Mouse (Mus musculus) G1E (cell line): ENCODE measurements around the gene Homez. TPM values are rescaled to one million over a fixed set of nuclear protein-coding genes. Genes with fewer than 3 reads are reported as not detected.
A peak's percentile ranks its signal among the peaks of the same experiment; 100 is the strongest.

Experiments used
- ATAC-seq: 2 replicates; pipeline ENCODE4 v1.8.0; 2016; ENCODE audit warnings: mild to moderate bottlenecking; ENCODE audit not compliant: insufficient number of reproducible peaks, poor library complexity, low FRiP score, severe bottlenecking; ENCODE audit errors: extremely low read depth
- DNase-seq: peaks from one replicate; pipeline ENCODE4 v3.0.0; 2012; ENCODE audit warnings: low spot score
- H3K27me3 ChIP-seq: 2 replicates; pipeline ENCODE4 v1.6.1; 2012; ENCODE audit warnings: mild to moderate bottlenecking, low read length, inconsistent platforms; ENCODE audit not compliant: insufficient read depth
- H3K36me3 ChIP-seq: replicated peaks from 2 replicates; pipeline ENCODE3; 2012; ENCODE audit warnings: mild to moderate bottlenecking, inconsistent platforms
- H3K4me1 ChIP-seq: 2 replicates; pipeline ENCODE4 v1.6.1; 2012; ENCODE audit warnings: low read depth, low read length, inconsistent platforms, mixed read lengths; ENCODE audit not compliant: insufficient read depth
- H3K4me3 ChIP-seq: 2 replicates; pipeline ENCODE4 v1.5.1; 2012; ENCODE audit warnings: low read depth, mild to moderate bottlenecking, inconsistent platforms, low read length, moderate library complexity, mixed read lengths
- H3K9me3 ChIP-seq: replicated peaks from 2 replicates; pipeline ENCODE4 v1.6.1; 2012; ENCODE audit warnings: inconsistent platforms
- CTCF ChIP-seq: IDR thresholded peaks from 2 replicates; pipeline ENCODE4 v1.5.1; 2012; ENCODE audit warnings: low read depth, low read length, inconsistent platforms, mixed read lengths
- GATA1 ChIP-seq: IDR thresholded peaks from 2 replicates; pipeline ENCODE4 v1.6.1; 2012; ENCODE audit warnings: borderline replicate concordance, low read length, inconsistent platforms, mixed read lengths
- GATA2 ChIP-seq: IDR thresholded peaks from 2 replicates; pipeline ENCODE4 v1.6.1; 2012; ENCODE audit warnings: low read depth, low read length, inconsistent platforms, borderline replicate concordance
- POLR2AphosphoS5 ChIP-seq: IDR thresholded peaks from 2 replicates; pipeline ENCODE4 v1.6.1; 2012; ENCODE audit warnings: low read depth, low read length, inconsistent platforms; ENCODE audit not compliant: insufficient replicate concordance
- TAL1 ChIP-seq: conservative IDR thresholded peaks from 2 replicates; pipeline ENCODE4 v1.6.1; 2012; ENCODE audit warnings: low read depth, low read length, inconsistent platforms, mixed read lengths
- polyA plus RNA-seq: library from polyadenylated mRNA; stranded (reverse); fragments of >175 nt; gene quantifications from 2 replicates; pipeline ENCODE4 v1.2.3, GENCODE M21; 2012
- total RNA-seq, 2 experiments: library from RNA; stranded (forward) in 1 of 2; stranded (reverse) in 1 of 2; fragments of 200-1000 nt in 1 of 2; fragments of >200 nt in 1 of 2; fragmentation: Nextera tagmentation in 1 of 2; gene quantifications; 2 replicates each; pipeline ENCODE4 v1.2.3; 2014 to 2017

Homez gene
- total and polyA plus RNA-seq, 3 experiments = 1.2 to 10.0 (median 8.1) TPM

- no peak for ATAC-seq
- Histone ChIP-seq H3K9me3 (no peaks in the 10 kb centered on the region), H3K4me1 (peaks cover 33% of the 10 kb centered on the region), H3K36me3 (peaks cover 39% of the 10 kb centered on the region), H3K27me3 (no peaks in the 10 kb centered on the region), H3K4me3 (no peak overlapping the region)
- no peak for DNase-seq
- TF ChIP-seq CTCF (no peak), GATA2 (no peak), TAL1 (no peak), GATA1 (no peak), POLR2AphosphoS5 (no peak)
Measured at GRCm38 (mm10) chr14:54885309-54885708, 14.5 kb upstream of the Homez start.

- Histone ChIP-seq H3K9me3 (no peaks in the 10 kb centered on the region), H3K4me3 (peak overlapping the region; percentile 74), H3K36me3 (peaks cover 39% of the 10 kb centered on the region), H3K27me3 (no peaks in the 10 kb centered on the region), H3K4me1 (peaks cover 33% of the 10 kb centered on the region)
- ATAC-seq = no peak
- no peak for DNase-seq
- TF ChIP-seq CTCF = no peak
- TF ChIP-seq GATA1 = no peak
- no peak for TF ChIP-seq TAL1
- TF ChIP-seq GATA2 = no peak
- TF ChIP-seq POLR2AphosphoS5 = no peak
Measured at GRCm38 (mm10) chr14:54884022-54884712, 13.4 kb upstream of the Homez start.

GRCm38 (mm10) chr14:54883154-54884021, 12.6 kb upstream of the Homez start, which contains the start of the genes Bcl2l2 and Gm20521:
Bcl2l2 (plus strand) TSS chr14:54883377.
Gm20521 (plus strand) TSS chr14:54883441.
- no peaks in the 10 kb centered on the region for H3K9me3 ChIP-seq
- peak; percentile 78 for ATAC-seq
- DNase-seq = peak; percentile 78
- H3K4me1 ChIP-seq = peaks cover 33% of the 10 kb centered on the region
- H3K36me3 ChIP-seq = peaks cover 36% of the 10 kb centered on the region
- peak within 1 kb of the TSS; percentile 74 for H3K4me3 ChIP-seq
- no peaks in the 10 kb centered on the region for H3K27me3 ChIP-seq
- TF ChIP-seq GATA2 (no peak), TAL1 (no peak), CTCF (no peak), GATA1 (no peak), POLR2AphosphoS5 (no peak)

- Histone ChIP-seq H3K9me3 (no peaks in the 10 kb centered on the region), H3K36me3 (peaks cover 4% of the 10 kb centered on the region), H3K4me1 (peaks cover 34% of the 10 kb centered on the region), H3K27me3 (no peaks in the 10 kb centered on the region), H3K4me3 (peak within 1 kb of the TSS; percentile 91)
- TF ChIP-seq GATA2 (no peak), GATA1 (no peak), CTCF (no peak), TAL1 (no peak), POLR2AphosphoS5 (no peak)
- ATAC-seq (no peak), DNase-seq (peak; percentile 53)
Measured at GRCm38 (mm10) chr14:54877048-54877715, 6.4 kb upstream of the Homez start, which contains the start of gene Ppp1r3e. Ppp1r3e (minus strand) TSS chr14:54877550.

GRCm38 (mm10) chr14:54876539-54877047, 5.8 kb upstream of the Homez start:
- peak; percentile 76 for ATAC-seq
- peak; percentile 97 for DNase-seq
- Histone ChIP-seq H3K4me1 (peaks cover 31% of the 10 kb centered on the region), H3K9me3 (no peaks in the 10 kb centered on the region), H3K27me3 (no peaks in the 10 kb centered on the region), H3K4me3 (peak overlapping the region; percentile 91), H3K36me3 (peaks cover 4% of the 10 kb centered on the region)
- TF ChIP-seq GATA1 (no peak), TAL1 (no peak), CTCF (no peak), POLR2AphosphoS5 (no peak), GATA2 (no peak)
